Mouse (Mus musculus) adipocyte (in vitro differentiated cells): ENCODE measurements around the gene AU022252.
"Not testable (repeated sequence)": the region's sequence is repeated elsewhere in the genome, so short reads cannot be mapped to it uniquely, and the experiment has no call there.

Experiments used
- DNase-seq: peaks from one replicate; pipeline ENCODE4 v3.0.0-alpha.2; 2016; ENCODE audit warnings: low spot score

Gene AU022252

DNA sequence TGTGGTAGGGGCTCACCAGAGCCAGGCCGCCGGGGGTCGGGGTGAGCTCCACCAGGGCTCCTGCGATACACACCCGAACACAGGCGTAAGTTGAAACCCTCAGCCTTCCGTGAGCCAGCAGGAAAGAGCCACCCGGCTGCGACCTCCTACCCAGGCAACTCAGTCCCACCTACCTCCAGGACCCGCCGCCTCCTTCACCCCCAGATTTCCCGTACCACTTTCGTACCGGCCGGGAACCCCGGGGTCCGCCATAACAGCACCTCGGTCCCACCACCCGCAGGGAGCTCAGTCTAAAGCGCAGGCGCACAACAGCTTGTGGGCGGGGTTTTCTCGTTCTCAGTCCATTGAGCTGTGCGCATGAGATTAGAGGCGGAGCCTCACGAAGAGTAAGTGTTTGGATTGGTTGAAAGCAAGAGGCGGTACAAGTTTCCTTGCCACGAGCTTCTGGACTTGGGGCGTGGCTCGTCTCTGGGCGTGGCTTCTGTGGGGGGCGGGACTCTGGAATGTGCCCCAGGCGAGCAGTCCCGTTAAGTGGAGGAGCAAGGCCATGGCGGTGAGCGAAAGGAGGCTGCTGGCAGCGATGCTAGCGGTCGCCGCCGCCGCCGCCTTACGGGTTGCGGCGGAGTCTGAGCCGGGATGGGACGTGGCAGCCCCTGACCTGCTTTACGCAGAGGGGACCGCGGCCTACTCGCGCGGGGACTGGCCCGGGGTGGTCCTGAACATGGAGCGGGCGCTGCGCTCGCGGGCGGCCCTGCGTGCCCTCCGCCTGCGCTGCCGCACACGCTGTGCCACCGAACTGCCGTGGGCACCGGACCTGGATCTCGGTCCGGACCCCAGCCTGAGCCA, at the start of gene AU022252, which contains the start of gene P3h1:
Gene AU022252, minus strand, starts transcription at position 303 of the 846 bp plus-strand sequence.
Gene P3h1, plus strand, starts transcription at position 506 of the 846 bp plus-strand sequence.
- peak; percentile 99 for DNase-seq

DNA sequence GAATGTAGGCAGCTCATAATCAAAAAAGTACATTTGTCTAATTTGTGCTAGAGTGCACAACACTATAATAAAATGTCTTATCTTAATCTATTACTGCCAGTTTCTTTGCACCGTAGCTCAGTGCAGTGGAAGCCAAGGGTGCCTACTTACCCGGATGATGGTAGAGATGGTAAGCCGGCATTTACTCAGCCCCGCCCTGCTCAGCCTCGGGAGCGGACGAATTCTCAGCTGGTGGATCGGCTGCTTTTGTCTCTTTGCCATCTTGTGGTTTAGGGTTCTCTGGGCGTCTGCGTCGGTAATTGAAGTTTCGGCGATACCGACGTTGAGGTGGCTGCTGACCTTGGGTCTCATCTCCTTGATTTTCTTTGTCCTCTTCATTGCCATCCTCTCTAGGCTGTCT, 46.3 kb upstream of the AU022252 start:
- not testable (repeated sequence) for DNase-seq

DNA sequence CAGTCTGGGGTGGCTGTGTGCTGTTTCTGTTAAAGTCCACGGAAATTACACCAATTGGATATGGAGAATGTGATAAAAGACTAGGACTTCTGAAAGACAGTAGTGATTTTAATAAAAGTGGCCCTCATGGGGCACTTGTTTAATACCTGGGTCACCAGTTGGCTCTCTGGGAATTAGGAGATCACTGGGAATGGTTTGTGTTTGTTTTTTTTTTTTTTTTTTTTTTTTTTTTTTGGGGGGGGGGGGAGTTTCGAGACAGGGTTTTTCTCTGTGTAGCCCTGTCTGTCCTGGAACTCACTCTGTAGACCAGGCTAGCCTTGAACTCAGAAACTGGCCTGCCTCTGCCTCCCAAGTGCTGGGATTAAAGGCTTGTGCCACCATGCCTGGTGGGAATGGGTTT, 43.2 kb upstream of the AU022252 start:
- no peak for DNase-seq

DNA sequence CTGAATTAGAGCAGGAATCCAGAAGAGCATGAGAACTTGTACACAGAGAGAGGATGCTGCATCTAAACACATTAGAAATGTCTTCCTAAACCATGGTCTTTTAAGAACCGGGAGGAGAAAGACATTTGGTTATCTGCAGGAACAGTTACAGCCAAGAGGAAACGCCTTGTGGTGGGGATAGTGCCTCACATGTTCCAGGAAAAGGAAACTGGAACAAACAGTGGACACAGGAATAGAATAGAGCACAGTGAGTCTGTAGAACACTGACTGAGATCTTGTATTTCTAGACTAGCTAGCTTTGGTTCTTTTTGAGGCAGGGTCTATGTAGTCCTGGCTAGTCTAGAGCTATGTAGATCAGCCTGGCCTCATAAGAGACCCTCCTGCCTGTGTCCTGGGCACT, 42.7 kb upstream of the AU022252 start:
- no peak for DNase-seq

DNA sequence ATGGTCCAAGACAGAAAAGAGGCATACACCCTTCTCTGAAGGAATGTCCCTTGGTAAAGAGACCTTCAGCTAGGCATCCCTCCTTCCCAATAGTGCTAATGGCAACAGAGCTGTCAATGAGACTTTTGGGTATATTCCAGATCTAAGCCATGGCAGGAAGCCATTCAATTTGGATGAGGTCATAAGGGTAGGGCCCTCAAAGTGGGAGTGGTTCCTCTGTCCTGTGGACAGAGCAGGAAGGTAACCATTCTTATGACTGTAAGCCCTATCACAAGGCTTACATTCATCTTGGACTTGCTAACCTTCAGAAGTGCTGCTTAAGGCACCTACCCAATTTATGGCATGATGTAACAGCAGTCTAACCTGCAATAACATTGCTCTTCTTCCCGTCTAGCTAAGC, 42.1 kb upstream of the AU022252 start:
- DNase-seq: peak; percentile 47

DNA sequence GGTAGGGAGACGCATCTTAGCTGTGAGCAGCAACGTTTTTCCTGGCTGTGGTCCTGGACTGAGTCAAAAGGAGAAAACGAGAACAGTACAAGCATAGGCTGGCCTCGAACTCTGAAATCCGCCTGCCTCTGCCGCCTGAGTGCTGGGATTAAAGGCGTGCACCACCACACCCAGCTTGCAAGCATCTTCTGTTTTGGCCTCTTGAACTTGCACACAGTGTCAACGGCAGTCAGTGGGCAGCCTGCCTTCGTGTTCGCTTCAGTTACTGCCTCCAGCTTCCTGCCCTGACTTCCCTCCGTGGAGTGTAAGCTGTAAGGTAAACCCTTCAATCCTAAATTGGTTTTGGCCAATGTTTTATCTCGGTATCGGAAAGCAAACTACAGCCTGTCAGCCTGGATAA, 34.1 kb upstream of the AU022252 start:
- DNase-seq: no peak

DNA sequence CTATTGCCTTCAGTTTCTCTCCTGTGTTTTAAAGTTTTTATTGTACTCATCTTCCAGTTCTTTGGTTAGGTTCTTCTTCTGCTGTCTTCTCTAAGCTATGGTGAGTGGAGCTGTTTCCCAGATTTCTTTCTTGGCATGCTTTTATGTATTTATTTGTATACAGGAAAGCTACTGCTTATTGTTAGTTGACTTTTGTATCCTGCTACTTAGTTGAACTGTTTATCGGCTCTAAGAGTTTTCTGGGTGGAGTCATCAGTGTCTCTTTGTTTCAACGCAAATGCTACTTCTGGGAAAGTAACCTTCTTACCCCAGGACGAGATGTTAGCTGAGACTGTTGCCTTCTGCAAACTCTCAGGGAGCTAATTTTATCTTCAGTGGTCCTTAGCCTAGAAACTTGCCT, 30.9 kb upstream of the AU022252 start:
- DNase-seq: no peak

DNA sequence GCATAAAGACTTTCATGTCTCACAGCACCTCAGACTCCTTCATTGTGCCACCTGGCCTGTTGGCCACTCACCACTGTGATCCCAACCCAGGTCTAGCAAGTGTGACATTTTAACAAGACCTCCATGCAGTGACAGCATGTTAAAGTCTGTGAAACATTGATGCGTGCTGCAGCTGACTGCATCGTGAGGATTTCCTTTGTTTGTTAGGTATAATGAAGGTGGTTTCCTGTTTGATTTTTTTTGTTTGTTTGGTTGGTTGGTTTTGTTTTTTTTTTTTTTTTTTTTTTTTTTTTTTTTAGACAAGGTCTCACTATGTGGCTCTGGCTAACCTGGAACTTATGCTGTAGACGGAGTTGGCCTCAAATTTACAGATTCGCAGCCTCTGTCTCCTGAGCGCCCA, 30.0 kb upstream of the AU022252 start:
- DNase-seq: no peak

DNA sequence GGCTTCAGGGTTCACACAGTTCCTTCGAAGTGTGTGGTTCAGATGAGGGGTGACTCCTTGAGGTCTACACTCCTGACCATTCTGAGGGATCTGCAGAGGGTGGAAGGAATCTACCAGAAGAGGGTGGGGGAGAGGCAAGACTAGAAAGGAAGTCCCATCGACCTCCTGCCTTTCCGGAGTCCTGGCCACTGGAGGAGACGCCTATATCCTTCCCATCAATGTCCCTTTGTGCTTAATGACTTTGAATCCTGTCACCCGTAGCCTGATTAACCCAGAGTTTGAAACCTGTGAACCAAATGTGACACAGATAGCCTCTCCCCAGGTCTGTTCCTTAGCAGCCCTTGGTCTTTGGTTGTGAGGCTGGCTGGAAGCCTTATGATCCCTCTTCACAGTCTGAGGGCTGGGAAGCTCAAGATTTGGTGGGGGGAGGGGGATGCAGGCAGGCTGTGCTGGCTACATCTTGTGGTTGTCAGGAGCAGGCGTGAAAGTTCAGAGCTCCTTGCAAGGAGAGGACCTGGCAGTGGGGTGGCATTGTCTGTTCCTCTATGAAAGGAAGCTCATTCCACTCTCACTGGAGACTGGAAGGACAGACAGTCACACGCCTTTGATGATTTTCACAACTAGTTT, 28.7 kb upstream of the AU022252 start:
- no peak for DNase-seq

DNA sequence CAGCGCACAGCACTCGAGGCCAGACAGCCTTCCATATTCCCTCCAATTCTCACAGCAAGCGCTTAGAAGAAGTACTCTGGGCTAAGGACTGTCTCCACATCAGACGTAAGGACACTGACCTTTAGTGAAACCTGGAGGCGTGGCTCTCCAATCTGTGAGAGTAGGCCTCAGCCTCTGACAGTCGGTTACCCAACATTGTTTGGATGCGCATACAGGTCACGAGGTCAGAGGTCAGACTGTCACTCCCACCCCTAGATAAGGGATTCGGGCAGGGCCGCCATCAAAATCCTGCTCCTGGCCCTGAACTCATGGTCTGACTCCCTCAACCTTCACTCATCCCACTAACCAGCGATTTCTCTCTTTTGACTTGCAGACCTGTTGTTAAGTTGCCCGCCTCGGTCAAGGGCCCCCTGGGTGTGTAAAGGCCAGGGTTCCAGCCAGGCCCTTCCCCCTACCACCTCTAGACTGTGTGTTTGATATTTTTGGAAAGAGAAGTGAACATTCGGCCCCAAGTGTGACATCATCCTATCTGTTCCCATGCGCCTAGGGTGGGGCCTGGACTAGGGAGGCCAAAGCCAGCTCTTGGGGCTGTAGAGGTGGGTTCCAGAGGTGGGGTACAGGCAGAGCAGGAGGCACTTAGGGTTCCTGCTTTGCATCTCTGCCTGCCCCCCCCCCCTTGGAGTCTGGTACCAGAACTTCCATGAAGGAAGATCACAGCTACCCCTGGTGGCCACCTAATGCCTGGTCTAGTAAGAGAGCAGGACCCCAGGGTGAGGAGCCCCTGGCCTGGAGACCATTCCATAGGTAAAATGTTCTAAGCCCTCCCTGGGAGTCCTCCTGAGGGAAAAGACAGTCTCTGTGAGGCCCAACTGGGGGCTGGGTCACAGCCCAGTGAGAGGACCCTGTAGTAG, 27.1 kb upstream of the AU022252 start:
- no peak for DNase-seq

DNA sequence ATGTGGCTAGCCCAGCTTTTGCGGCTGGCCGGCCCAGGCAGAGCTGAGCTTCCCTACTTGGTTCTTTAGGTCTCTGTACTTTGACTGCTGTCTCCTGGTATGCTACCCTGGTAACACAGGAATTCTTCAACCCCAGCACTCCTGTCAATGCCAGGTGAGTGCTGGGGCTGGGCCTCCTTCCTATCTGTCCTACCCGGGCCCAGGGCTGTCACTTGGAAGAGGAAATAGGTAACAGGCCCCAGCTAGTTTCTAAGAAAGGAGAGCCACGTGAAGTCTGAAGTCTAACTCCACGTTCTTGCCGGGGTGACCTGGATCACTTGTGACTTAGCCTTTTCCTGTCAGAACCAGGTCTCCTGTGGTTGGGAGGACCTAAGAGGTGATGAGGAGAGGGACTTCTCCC, 24.6 kb upstream of the AU022252 start:
- DNase-seq: no peak

DNA sequence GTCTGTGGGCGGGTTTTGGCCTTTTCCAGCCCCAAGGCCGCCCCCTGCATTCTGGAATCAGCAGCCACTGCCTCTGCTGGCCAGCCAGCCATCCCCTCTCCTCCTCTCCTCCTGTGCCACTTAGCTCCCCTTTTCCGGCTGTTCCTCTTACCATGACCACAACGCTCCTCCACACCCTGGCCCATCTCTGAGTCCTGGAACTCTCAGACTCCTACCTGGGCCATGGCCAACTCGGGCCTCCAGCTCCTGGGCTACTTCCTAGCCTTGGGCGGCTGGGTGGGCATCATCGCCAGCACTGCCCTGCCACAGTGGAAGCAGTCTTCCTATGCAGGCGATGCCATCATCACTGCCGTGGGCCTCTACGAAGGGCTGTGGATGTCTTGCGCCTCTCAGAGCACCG, 22.8 kb upstream of the AU022252 start, which contains the start of gene Cldn19:
Gene Cldn19, plus strand, starts transcription at position 64 of the 400 bp plus-strand sequence.
- DNase-seq: no peak

DNA sequence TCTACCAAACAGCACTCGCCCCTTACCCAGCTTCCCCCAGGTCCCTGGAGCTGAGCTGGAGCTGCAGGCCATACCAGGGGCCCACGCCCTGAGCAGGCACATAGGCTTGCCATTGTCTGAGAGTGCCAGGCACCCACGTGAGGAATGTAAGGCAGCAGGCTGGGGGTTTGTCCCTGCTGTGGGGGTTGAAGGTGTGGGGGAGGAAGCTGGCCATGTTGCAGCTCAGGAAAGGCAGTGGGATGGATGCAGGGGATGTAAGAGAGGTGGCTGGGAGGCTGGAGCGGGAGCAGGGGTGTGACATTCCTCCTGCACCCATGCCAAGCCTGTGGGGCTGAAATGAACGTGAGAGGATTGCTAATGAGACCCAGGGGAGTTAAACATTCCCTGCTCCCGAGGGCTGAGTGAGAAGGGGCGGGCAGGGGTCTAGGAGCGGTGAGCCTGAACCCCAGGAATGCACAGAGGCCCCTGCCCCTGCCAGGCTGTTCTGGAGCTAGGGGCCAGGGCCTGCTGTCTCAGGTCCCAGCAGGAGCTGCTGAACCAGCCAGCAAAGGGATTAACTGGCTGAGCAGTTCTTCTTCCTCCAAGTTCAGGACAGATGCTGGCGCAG, 21.6 kb upstream of the AU022252 start:
- no peak for DNase-seq

DNA sequence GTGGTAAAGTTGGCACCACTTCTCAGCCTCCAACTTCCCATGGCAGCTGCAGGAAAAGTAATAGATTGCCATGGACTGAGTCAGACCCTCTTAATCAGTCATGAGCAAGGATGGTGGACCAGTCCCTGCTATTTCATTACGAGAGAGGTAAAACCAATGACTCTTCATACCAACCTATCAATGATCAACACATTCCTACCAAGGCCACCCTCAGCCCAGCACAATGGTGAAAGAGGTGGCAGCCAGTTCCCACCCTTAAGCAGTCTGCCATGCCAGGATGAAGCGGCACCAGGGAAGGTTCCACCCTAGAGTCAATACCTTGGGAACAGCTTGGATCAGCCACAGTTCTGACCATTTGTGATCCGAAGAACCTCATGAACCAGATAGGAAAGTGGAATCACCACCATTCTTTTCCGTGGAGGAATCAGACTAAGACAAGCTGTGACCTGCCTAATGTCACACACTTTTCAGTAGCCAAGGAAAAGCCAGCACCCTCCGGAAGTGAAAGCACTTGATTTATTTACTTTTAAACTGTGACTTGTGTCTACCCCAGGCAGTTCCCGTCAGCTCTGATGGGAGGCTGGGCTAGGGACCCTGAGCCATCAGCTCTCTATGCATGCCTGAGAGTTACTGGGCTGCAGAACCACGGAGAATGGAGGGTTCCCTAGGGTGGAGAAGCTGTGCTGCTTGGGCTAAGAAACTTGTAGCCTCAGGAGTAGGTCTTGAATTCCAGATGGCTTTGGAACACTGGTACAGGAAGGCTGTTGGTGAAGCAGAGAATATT, 19.7 kb upstream of the AU022252 start:
- DNase-seq: no peak

DNA sequence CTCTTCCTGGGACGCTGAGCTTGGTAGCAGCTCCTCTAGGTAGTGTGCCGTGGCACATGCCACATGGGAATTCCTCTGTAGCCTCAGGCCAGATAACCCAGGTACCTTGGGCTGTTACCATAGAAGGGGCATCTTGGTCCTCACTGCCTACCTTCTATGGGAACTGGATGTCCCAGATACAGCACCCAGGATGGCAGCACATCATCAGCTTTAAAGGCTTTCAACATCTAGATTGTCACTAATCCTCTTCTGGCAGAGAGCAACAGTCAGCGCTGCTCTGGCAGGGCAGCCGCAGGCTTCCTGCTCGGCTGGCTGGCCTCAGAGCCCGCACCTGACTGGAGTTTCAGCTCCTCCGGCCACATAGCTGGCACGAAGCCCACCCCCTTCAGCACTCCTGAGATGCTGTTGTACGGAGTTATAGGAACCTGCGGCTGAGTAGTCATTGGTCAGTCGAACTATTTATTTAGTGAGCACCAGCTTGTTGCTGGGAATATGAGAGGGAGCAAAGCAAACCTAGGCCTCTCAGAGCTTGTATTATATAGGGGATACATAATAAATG, 16.0 kb upstream of the AU022252 start:
- no peak for DNase-seq

DNA sequence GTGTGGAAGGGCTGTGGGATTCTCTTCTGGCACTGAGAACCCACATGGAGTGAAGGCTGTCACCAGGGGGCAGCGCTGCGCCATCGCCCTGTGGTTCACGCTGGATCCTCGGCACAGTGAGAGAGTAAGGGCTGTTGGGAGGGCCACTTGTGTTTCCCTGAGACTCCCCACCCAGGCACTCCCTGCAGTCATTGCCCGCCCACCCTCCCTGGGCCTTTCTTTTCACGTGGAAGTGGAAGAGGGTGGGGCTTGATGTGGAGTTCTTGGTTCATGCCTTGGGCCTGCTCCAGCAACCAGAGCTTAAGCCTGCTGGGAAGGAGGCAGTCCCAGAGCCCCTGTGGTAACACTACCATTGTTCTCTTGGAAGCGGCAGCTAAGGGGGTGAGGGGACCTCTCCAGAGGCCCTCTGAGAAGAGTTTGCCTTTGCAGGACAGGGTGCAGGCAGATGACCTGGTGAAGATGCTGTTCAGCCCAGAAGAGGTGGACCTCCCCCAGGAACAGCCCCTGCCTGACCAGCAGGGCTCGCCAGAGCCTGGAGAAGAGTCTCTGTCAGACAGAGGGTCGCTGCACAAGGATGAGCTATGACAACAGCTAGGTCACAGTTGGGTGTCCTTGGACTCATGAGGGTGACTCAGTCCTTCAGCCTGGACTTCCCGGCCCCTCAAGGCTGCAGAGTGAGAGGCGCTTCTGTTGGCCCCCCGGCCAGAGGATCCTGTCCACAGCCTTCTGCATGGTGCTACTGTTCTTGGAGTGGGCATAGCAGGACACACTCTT, 15.1 kb upstream of the AU022252 start:
- peak; percentile 53 for DNase-seq

DNA sequence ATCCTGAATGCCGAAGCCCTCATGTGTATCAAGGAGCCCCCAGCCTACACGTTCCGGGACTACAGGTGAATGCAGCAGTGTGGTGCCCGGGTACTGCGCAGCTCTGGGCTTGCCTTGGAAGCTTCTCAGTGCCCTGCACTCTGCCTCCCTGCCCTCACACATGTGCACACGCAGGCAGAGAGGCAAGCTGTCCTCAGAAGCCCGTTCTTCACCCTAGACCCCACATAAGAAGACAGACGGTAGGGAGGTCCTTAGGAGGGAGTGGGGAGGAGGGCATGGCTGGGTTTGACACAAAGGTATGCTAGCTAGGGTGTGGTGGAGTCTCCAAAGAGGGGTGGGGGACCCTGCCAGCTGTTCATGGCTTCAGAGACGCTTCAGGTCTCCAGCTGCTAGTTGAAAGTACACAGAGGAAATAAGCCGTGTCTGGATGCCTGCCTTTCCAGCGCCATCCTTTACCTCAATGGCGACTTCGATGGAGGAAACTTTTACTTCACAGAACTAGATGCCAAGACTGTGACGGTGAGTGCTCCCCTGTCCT, 14.2 kb upstream of the AU022252 start:
- no peak for DNase-seq

DNA sequence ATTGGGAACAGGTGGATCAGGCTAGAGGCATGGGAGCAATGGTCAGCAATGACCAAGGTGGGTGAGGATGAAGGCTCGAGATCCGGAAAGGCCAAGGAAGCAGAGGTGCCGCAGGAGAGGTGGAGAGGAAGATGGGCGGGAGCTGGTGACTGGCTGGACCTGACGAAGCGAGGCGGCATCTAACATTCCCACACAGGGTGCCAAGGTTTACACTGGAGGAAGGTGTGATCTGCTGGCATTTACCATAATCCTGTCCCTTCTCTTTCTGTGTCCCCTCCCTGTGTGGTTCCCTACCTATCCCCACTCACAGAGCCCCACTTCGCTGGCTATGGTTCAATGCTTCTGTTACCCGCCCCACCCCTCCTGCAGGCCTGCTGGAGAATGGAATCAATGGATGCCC, 13.4 kb upstream of the AU022252 start:
- no peak for DNase-seq

DNA sequence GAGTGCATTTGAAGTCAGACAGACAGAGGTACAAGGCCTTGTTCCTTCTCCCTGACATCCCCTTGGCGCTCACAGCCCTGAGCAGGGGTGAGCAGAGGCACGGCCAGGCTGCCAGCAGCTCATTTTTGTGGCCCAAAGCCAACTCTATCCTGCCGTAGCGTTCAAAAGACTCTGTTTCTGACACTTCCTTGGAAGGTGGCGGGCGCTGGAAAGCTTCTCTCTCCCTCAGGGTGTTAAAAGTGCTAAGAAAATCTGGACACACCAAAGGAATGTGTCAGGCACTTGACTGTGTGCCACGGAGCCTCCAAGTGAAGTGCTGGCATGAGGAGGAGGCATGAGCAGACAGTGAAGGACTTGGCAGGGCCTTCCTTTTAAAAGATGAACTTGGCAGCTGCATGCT, 13.0 kb upstream of the AU022252 start:
- peak; percentile 60 for DNase-seq
